Mouse (Mus musculus): Measurements from ENCODE around the gene Rras. TPM values are rescaled to one million over a fixed set of nuclear protein-coding genes. Genes with fewer than 3 reads are reported as not detected.
A peak's percentile ranks its signal among the peaks of the same experiment; 100 is the strongest.
"Not testable (repeated sequence)": the region's sequence is repeated elsewhere in the genome, so short reads cannot be mapped to it uniquely, and the experiment has no call there.

The Rras gene
- polyA plus RNA-seq, 1 experiment from 2014 or later: 100 TPM

DNA sequence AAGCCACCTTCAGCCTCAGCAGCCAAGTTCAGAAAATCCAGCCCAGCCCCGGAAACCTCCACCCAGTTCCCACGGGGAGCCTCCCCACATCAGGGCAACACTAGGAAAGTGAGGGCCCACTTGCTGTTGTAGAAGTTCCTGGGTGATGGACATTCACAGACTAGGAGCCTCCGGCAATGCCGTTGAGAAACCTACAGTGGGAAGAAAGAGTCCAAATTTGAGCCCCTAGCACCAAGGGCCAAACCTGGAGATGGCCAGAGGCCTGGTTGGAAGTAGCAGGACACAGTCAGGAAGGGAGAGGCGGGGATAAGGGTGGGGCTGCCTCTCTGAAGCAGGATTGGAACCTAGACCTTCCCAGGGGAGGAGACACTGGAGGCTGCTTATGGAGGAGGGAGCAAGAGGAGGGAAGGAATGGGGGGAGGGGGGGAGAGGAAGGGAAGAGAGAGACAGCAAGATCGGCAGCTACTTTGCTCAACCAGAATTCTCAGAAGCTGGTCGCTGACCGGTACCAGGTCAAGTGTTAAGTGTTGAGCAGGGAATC lies 1.3 kb downstream of the Rras start:
- Histone ChIP-seq H3K4me2 (replicated peaks; ENCODE audit: low read depth) (peak overlapping the region; percentile 85), H3K27me3 (replicated peaks; ENCODE audit: control insufficient read depth, insufficient read depth, low read length) (no peaks in the 10 kb centered on the region), H3K4me3 (ENCODE audit: low read depth, low read length) (peak overlapping the region; percentile 94), H3K9me3 (ENCODE audit: control insufficient read depth) (no peaks in the 10 kb centered on the region), H3K9ac (ENCODE audit: low read depth, low read length) (0 out of 2 replicates have a peak overlapping the region, but pooled peaks have one; percentile 22), H3K36me3 (ENCODE audit: control insufficient read depth, insufficient read depth) (peaks cover 13% of the 10 kb centered on the region), H3K4me1 (replicated peaks; ENCODE audit: control insufficient read depth, insufficient read depth, low read length) (0 out of 2 replicates have a peak, but pooled peaks cover 5% of the 10 kb centered on the region), H3K27ac (ENCODE audit: low read depth, low read length) (peak overlapping the region; percentile 54; the same call in 1 of the 2 replicates)
- 33% methylated on average over 8 of the region's 8 CpGs for WGBS
- ATAC-seq: no peak
- no peak for TF ChIP-seq CTCF (IDR thresholded peaks at IDR 0.05; ENCODE audit: low read depth)

GRCm38 (mm10) chr7:45020225-45020624 lies 2.5 kb downstream of the Rras start:
- Histone ChIP-seq H3K4me3 (ENCODE audit: low read depth, low read length) (no peak overlapping the region), H3K4me1 (replicated peaks; ENCODE audit: control insufficient read depth, insufficient read depth, low read length) (0 out of 2 replicates have a peak, but pooled peaks cover 5% of the 10 kb centered on the region), H3K27ac (ENCODE audit: low read depth, low read length) (no peak overlapping the region), H3K9me3 (ENCODE audit: control insufficient read depth) (no peaks in the 10 kb centered on the region), H3K9ac (ENCODE audit: low read depth, low read length) (no peak overlapping the region), H3K4me2 (replicated peaks; ENCODE audit: low read depth) (no peak overlapping the region), H3K27me3 (replicated peaks; ENCODE audit: control insufficient read depth, insufficient read depth, low read length) (no peaks in the 10 kb centered on the region), H3K36me3 (ENCODE audit: control insufficient read depth, insufficient read depth) (peaks cover 13% of the 10 kb centered on the region)
- 72% methylated on average over 9 of the region's 9 CpGs for WGBS
- no peak for TF ChIP-seq CTCF (IDR thresholded peaks at IDR 0.05; ENCODE audit: low read depth)
- no peak for ATAC-seq

GRCm38 (mm10) chr7:45023711-45024110 lies 6.0 kb downstream of the Rras start:
- not testable (repeated sequence) for H3K27ac ChIP-seq (ENCODE audit: low read depth, low read length); H3K4me1 ChIP-seq (replicated peaks; ENCODE audit: control insufficient read depth, insufficient read depth, low read length); H3K27me3 ChIP-seq (replicated peaks; ENCODE audit: control insufficient read depth, insufficient read depth, low read length); H3K4me3 ChIP-seq (ENCODE audit: low read depth, low read length); H3K9me3 ChIP-seq (ENCODE audit: control insufficient read depth); ATAC-seq; H3K4me2 ChIP-seq (replicated peaks; ENCODE audit: low read depth); H3K9ac ChIP-seq (ENCODE audit: low read depth, low read length)
- TF ChIP-seq CTCF (IDR thresholded peaks at IDR 0.05; ENCODE audit: low read depth): peak; percentile 56
- H3K36me3 ChIP-seq (ENCODE audit: control insufficient read depth, insufficient read depth): peaks cover 31% of the 10 kb centered on the region
- 68% methylated on average over 5 of the region's 5 CpGs for WGBS

GRCm38 (mm10) chr7:45024281-45025248 lies 6.8 kb downstream of the Rras start:
- H3K9ac ChIP-seq (ENCODE audit: low read depth, low read length): no peak overlapping the region
- H3K4me3 ChIP-seq (ENCODE audit: low read depth, low read length): no peak overlapping the region
- no peaks in the 10 kb centered on the region for H3K9me3 ChIP-seq (ENCODE audit: control insufficient read depth)
- H3K4me1 ChIP-seq (replicated peaks; ENCODE audit: control insufficient read depth, insufficient read depth, low read length): no peaks in the 10 kb centered on the region
- no peaks in the 10 kb centered on the region for H3K27me3 ChIP-seq (replicated peaks; ENCODE audit: control insufficient read depth, insufficient read depth, low read length)
- H3K36me3 ChIP-seq (ENCODE audit: control insufficient read depth, insufficient read depth): peaks cover 37% of the 10 kb centered on the region
- 75% methylated on average over 15 of the region's 15 CpGs for WGBS
- no peak for ATAC-seq
- H3K27ac ChIP-seq (ENCODE audit: low read depth, low read length): no peak overlapping the region
- no peak overlapping the region for H3K4me2 ChIP-seq (replicated peaks; ENCODE audit: low read depth)
- TF ChIP-seq CTCF (IDR thresholded peaks at IDR 0.05; ENCODE audit: low read depth): no peak

GRCm38 (mm10) chr7:45025601-45026220 lies 8.0 kb downstream of the Rras start:
- WGBS: 74% methylated on average over 8 of the region's 8 CpGs
- Histone ChIP-seq H3K36me3 (ENCODE audit: control insufficient read depth, insufficient read depth) (peaks cover 44% of the 10 kb centered on the region), H3K27me3 (replicated peaks; ENCODE audit: control insufficient read depth, insufficient read depth, low read length) (no peaks in the 10 kb centered on the region), H3K4me3 (ENCODE audit: low read depth, low read length) (no peak overlapping the region), H3K27ac (ENCODE audit: low read depth, low read length) (no peak overlapping the region), H3K4me1 (replicated peaks; ENCODE audit: control insufficient read depth, insufficient read depth, low read length) (no peaks in the 10 kb centered on the region), H3K4me2 (replicated peaks; ENCODE audit: low read depth) (no peak overlapping the region), H3K9ac (ENCODE audit: low read depth, low read length) (no peak overlapping the region), H3K9me3 (ENCODE audit: control insufficient read depth) (no peaks in the 10 kb centered on the region)
- no peak for ATAC-seq
- TF ChIP-seq CTCF (IDR thresholded peaks at IDR 0.05; ENCODE audit: low read depth): no peak

DNA sequence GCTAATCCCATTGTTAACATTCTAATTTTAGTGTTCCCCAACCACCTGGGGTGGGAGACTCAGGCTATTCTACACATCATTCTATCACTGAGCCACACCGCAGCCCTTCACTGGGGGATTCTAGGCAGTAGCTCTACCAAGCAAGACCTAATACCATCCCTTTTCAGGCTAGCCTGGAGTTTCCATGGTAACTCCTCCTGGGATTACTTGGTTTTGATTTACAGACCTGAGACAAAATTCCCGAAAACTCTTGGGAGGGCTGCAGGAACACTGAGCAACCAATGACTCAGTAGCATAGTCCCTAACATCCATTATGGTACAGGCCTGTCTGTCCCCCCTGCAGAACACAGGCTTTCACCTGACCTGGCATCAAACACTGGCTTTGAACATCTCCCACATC lies 8.5 kb downstream of the Rras start:
- H3K9me3 ChIP-seq (ENCODE audit: control insufficient read depth): no peaks in the 10 kb centered on the region
- ATAC-seq: no peak
- no peaks in the 10 kb centered on the region for H3K27me3 ChIP-seq (replicated peaks; ENCODE audit: control insufficient read depth, insufficient read depth, low read length)
- TF ChIP-seq CTCF (IDR thresholded peaks at IDR 0.05; ENCODE audit: low read depth): no peak
- H3K4me1 ChIP-seq (replicated peaks; ENCODE audit: control insufficient read depth, insufficient read depth, low read length): no peaks in the 10 kb centered on the region
- H3K9ac ChIP-seq (ENCODE audit: low read depth, low read length): no peak overlapping the region
- no peak overlapping the region for H3K4me2 ChIP-seq (replicated peaks; ENCODE audit: low read depth)
- no peak overlapping the region for H3K27ac ChIP-seq (ENCODE audit: low read depth, low read length)
- H3K36me3 ChIP-seq (ENCODE audit: control insufficient read depth, insufficient read depth): peaks cover 43% of the 10 kb centered on the region
- WGBS: 80% methylated on average over 2 of the region's 2 CpGs
- H3K4me3 ChIP-seq (ENCODE audit: low read depth, low read length): no peak overlapping the region

All from intestine, postnatal 0 days (tissue).